Mouse (Mus musculus) megakaryocyte-erythroid progenitor cell, adult 5-6 weeks (primary cell): ENCODE measurements at regions not wholly inside any gene's neighbourhood (a gene's known extent, or its start where the extent isn't known, plus 50 kb on each side); places are given as distances from the start of the nearest gene placed in this dataset.

ENCODE experiments used
- ATAC-seq: replicated peaks from 2 replicates; pipeline ENCODE4 v1.8.0; 2016; ENCODE audit warnings: mild to moderate bottlenecking, inconsistent platforms; ENCODE audit not compliant: severe bottlenecking, poor library complexity, low FRiP score, low TSS enrichment

DNA sequence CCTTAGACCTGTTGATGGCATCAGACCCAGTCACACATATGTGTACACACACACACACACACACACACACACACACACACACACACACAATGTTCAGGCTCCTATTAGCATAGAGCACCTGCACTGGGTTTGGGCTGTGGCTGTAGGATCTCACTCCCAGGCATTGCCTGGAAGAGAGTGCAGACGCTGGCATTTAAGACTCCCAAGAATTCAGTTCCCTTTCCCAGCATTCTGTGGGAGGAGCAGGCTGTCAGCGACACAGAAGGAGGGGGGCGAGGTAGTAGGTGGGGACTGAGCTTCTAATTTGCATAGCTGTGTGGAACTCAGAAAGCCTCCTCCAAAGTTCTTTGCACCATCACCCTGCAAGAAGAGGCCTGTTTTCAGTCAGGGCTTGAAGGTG is 374.2 kb upstream of the Fam49b start:
- no peak for ATAC-seq

GRCm38 (mm10) chr15:64434908-64435307 is 374.6 kb upstream of the Fam49b start:
- ATAC-seq, result no peak

DNA sequence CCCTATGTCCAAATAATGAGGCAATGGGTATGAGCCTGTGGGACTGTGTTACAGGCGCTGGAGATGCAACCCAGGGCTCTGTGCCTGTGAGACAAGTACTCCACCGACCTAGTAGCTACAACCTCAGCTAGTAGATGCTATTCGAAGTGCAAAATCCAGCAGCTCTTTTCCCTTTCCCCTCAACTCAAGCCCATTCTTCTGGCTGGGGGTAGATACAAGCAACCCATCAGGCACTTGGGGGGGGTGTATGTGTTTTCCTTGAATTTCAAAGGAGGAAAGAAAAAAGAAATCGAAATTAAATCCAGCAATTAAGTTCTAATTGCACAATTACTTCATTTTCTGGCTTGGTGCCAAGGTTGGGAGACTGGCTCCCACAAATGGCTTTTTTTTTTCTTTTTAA is 372.4 kb upstream of the Gm21798 start:
- ATAC-seq, result no peak

DNA sequence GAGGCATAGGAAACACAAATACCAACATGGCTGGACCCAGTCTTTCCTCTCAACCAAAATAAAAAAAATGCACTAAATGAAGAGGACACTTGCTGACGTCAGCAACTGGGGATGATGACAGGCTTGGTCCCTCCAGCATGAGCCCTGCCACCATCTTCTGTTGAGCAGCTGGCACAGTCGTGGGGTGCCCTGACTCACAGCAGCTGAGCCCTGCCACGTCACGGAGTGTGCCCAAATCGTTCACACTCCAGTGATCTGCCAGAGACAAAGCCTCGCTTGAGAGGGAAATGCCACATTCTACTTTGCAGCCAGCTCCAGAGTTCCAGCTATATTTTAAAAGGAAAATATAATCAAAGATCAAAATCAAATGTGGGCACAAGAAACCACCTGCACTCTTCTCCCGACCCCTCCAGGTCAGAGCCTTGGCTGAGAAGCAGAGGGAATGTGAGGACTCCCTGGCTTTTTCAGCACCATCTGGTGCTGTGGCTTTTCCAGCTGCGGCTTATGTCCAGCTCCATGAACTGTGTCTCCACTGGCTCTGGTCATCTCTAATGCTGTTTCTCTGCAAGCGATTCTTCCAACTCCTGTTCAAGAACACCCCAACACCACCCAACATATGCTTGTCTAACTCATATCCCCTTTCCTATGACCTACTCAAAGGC is 371.0 kb upstream of the Gm21798 start:
- ATAC-seq, result no peak

DNA sequence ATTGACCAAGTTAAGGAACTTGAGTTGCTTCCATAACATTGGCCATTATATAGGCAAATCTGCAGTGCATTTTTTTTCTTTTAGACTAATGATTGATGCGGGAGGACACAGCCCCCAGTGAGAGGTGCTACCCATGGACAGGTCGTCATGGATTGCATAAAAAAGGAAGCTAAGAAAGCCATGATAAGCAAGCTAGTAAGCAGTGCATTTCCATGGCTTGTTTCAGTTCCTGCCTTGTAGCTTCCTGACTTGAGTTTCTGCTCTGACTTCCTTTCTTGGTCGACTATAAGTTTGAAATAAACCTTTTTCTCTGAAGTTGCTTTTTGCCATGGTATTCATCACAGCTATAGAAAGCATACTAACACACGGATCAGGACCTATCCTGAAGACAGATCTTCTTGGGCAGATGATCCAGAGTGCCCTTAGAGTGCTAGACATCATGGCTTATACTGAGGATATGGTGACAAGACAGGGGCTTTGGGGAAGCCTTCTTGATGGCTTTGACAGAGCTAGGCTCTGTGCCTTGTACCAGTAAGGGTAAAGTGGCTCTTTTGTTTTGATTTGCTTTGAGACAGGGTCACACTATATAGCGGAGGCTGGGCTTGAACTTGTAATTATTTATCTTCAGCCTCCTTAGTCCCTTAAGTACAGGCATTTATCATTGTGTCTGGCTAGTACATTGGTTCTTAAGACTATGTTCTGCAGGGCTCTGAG is 370.1 kb upstream of the Gm21798 start:
- ATAC-seq, result no peak

GRCm38 (mm10) chr15:64448581-64449140 is 368.8 kb upstream of the Gm21798 start:
- ATAC-seq, result no peak

- ATAC-seq, result no peak
Measured at GRCm38 (mm10) chr15:64470743-64471142, 346.8 kb upstream of the Gm21798 start.

DNA sequence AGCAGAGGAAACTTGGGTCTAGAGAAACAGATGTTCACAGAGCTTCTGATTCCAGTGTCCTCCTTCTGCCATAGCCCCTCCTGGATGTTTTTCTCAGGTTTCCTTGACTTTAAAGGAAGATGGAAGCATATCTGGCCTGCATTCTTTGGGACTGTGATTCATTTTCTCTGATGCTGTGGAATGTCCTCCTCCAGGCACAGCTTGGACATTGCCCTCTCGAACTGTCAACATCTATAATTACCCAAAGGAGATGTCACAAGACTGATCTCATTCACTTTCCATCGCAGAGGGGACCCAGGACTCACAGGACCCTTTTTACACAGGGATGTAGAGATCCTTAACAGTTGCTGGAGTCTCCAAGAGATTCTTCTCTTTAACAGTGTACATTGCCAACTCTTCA is 345.9 kb upstream of the Gm21798 start:
- no peak for ATAC-seq

- no peak for ATAC-seq
Measured at GRCm38 (mm10) chr15:64474236-64474635, 343.3 kb upstream of the Gm21798 start.

DNA sequence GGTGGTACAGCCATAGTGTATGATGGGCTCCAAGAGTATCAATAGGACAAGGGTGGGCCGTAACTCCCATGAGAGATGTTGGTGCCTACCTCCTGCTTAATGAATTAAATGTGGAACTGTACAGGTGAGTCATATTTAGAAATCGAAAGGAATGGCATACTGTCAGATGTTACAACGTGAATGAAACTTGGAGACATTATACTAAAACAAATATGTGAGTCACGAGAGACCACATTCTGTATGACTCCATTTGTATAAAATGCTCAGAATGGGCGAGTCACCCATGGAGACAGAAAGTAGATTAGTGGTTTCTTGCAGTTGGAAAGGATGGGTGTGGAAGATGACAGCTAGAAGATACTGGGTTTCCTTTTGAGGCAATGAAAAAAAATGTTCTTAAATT is 340.4 kb upstream of the Gm21798 start:
- no peak for ATAC-seq

DNA sequence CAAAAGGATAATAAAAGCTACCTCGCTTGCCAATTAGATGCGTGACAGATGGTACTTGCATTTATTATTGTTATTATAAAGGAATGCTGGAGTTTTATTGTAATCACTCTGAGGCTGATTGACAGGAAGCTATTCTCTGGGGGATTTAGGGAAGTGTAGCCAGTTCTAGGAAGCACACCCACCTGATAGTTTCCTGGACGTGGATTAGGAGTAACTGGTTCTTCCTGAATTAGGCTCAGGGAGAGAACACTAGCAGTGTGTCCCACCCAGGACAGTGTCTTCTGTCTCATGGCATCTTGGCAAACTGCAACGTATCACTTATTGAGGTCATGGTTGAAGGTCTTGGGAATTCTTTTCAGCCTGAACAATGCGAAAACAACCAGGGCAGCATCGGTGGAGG is 336.9 kb upstream of the Gm21798 start:
- ATAC-seq, result no peak

- ATAC-seq, result no peak
Measured at GRCm38 (mm10) chr15:64481226-64481625, 336.3 kb upstream of the Gm21798 start.

DNA sequence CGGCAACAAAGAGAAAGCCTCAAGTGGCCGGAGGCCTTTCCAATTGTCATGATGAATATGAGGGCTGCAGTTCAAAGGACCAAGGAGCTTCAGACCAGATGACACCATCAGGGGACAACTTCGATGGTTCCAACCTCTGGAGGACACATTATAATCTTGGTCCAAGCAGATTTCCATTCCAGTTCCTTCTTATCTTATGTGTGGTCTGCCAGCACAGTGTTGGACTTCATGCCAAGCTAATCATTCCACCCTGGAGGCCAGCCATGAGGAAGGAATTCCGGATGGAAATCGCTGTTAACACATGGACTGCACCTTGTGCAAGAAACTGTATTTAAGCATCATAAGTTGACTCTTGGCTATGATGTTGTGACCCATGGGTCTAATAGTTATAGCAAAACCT is 334.5 kb upstream of the Gm21798 start:
- no peak for ATAC-seq

- ATAC-seq, result 0 out of 2 replicates have a peak, but pooled peaks have one; percentile 52
Measured at GRCm38 (mm10) chr15:64487801-64488200, 329.7 kb upstream of the Gm21798 start.

DNA sequence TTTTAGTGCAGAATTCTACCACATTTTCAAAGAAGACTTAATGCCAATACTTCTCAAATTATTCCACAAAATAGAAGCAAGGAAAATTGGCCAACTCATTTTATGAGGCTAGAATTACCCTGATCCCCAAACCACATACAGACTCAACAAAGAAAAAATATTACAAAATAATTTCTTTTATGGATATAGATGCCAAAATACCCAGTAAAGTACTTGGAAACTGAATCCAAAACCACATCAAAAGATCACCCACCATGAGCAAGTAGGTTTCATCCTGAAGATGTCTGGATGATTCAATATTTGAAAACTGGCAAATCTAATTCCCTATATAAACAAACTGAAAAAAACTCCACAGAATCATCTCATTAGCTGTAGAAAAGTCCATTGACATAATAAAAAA is 316.7 kb upstream of the Gm21798 start:
- no peak for ATAC-seq

GRCm38 (mm10) chr15:64501479-64501878 is 316.0 kb upstream of the Gm21798 start:
- ATAC-seq, result no peak

DNA sequence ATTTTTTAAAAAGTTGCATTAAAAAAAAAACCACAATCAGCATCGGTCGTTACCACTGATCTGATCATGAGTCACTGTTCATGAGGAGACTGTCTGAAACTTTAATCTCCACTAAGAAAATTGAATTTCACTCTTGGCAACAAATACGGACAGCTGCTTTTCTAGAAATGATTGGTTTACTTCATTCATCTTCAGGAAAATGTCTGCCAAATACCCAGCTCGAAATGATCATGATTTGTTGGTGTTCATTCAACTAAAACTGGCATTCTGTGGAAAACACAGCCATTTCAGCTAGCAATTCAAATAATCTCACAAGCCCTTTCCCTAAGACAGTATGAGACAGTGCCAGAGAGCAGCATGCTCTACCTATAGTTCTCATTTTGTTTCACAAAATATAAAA is 312.7 kb upstream of the Gm21798 start:
- ATAC-seq, result no peak

- ATAC-seq, result no peak
Measured at GRCm38 (mm10) chr15:64510649-64511048, 306.8 kb upstream of the Gm21798 start.

GRCm38 (mm10) chr15:64511176-64511575 is 306.3 kb upstream of the Gm21798 start:
- no peak for ATAC-seq

DNA sequence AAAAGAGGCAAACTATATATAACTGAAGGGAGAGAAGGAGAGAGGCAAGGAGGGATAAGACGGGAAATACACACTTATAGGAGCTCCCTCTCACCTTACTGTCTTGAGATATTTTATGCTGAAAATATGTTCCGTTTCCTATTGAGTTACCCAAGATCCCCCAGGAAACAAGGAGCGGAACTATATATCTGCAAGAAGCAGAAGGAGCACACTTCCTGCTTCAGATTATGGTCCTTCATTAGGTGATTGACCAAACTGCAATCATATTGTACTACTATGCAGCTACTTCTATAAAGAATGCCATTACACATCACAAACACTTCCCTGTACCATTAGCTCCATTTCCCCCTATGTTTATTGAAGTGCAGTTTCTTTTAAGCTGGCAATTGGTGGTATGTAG is 304.9 kb upstream of the Gm21798 start:
- no peak for ATAC-seq

- ATAC-seq, result no peak
Measured at GRCm38 (mm10) chr15:64513501-64514097, 303.9 kb upstream of the Gm21798 start.
